Mouse (Mus musculus): Measurements from ENCODE around the gene Col23a1.
"Not testable (repeated sequence)": the region's sequence is repeated elsewhere in the genome, so short reads cannot be mapped to it uniquely, and the experiment has no call there.

The Col23a1 gene

GRCm38 (mm10) chr11:51619409-51620060, 329.8 kb downstream of the Col23a1 start, which contains the start of gene Nhp2:
Nhp2 (plus strand) TSS chr11:51619735.
- peak; percentile 91 to 94 for DNase-seq (ENCODE audit: low spot score in 2 of 2)

- no peak for DNase-seq (ENCODE audit: low spot score in 2 of 2)
Measured at GRCm38 (mm10) chr11:51620084-51620483, 330.4 kb downstream of the Col23a1 start.

- no peak for DNase-seq (ENCODE audit: low spot score in 2 of 2)
Measured at GRCm38 (mm10) chr11:51621776-51622175, 332.1 kb downstream of the Col23a1 start.

GRCm38 (mm10) chr11:51622971-51623491, 333.3 kb downstream of the Col23a1 start:
- peak; percentile 35 to 70 for DNase-seq (ENCODE audit: low spot score in 2 of 2)

- DNase-seq (ENCODE audit: low spot score in 2 of 2) = no peak
Measured at GRCm38 (mm10) chr11:51625187-51625820, 335.6 kb downstream of the Col23a1 start.

GRCm38 (mm10) chr11:51627425-51627824, 337.7 kb downstream of the Col23a1 start:
- DNase-seq (ENCODE audit: low spot score in 2 of 2) = no peak

GRCm38 (mm10) chr11:51627907-51628306, 338.2 kb downstream of the Col23a1 start:
- no peak for DNase-seq (ENCODE audit: low spot score in 2 of 2)

GRCm38 (mm10) chr11:51629651-51630314, 340.1 kb downstream of the Col23a1 start:
- DNase-seq (ENCODE audit: low spot score in 2 of 2) = peak in 1 of 2 experiments; percentile 21

GRCm38 (mm10) chr11:51632130-51632753, 342.5 kb downstream of the Col23a1 start:
- no peak for DNase-seq (ENCODE audit: low spot score in 2 of 2)

- DNase-seq (ENCODE audit: low spot score in 2 of 2) = not testable (repeated sequence)
Measured at GRCm38 (mm10) chr11:51633200-51633599, 343.5 kb downstream of the Col23a1 start.

All from frontal cortex, postnatal 10 days (tissue).